Mouse (Mus musculus) lung, embryonic 16.5 days (tissue): ENCODE measurements around the gene Cfap44. TPM values are rescaled to one million over a fixed set of nuclear protein-coding genes. Genes with fewer than 3 reads are reported as not detected.

Experiments
- ATAC-seq: fragments of 200-750 bp; cut with Nextera tagmentation; 2 replicates; pipeline ENCODE4 v1.8.0; 2017; ENCODE audit warnings: low read depth, mild to moderate bottlenecking, moderate library complexity
- H3K27ac ChIP-seq: fragments of 300-500 bp; sonication (generic); 2 replicates; pipeline ENCODE4 v1.5.1; 2014; ENCODE audit warnings: mild to moderate bottlenecking, control low read depth, low read length
- H3K27me3 ChIP-seq: fragments of 300-500 bp; sonication (generic); 2 replicates; pipeline ENCODE4 v1.6.1; 2014; ENCODE audit warnings: low read depth, low read length, mixed read lengths; ENCODE audit not compliant: control insufficient read depth, insufficient read depth
- H3K36me3 ChIP-seq: fragments of 300-500 bp; sonication (generic); 2 replicates; pipeline ENCODE4 v1.6.1; 2014; ENCODE audit warnings: low read length; ENCODE audit not compliant: control insufficient read depth, insufficient read depth
- H3K4me1 ChIP-seq: fragments of 300-500 bp; sonication (generic); replicated peaks from 2 replicates; pipeline ENCODE4 v1.6.1; 2014; ENCODE audit warnings: low read length, mixed read lengths; ENCODE audit not compliant: control insufficient read depth, insufficient read depth
- H3K4me2 ChIP-seq: fragments of 300-500 bp; sonication (generic); 2 replicates; pipeline ENCODE4 v1.6.1; 2014; ENCODE audit warnings: low read depth, low read length, control low read depth
- H3K4me3 ChIP-seq: fragments of 300-500 bp; sonication (generic); 2 replicates; pipeline ENCODE4 v1.5.1; 2014; ENCODE audit warnings: mild to moderate bottlenecking, low read length, control low read depth
- H3K9ac ChIP-seq: fragments of 300-500 bp; sonication (generic); 2 replicates; pipeline ENCODE4 v1.6.1; 2014; ENCODE audit warnings: low read length, control low read depth
- H3K9me3 ChIP-seq: fragments of 300-500 bp; sonication (generic); 2 replicates; pipeline ENCODE4 v1.6.1; 2016; ENCODE audit warnings: low read length; ENCODE audit not compliant: control insufficient read depth
- WGBS: fragments of 180-500 bp; shearing (Covaris S2); extraction: QIAGEN DNeasy Blood & Tissue Kit; methylation state at CpG from one replicate; pipeline ENCODE4 v1.1.7; 2014; 5-methylcytosine and 5-hydroxymethylcytosine counted together
- polyA plus RNA-seq: library from polyadenylated mRNA; unstranded; fragments of >200 nt; fragmentation: Nextera tagmentation; extraction: Ambion mirVana; gene quantifications from 2 replicates; pipeline ENCODE4 v1.2.1, GENCODE M21; 2015

Cfap44 gene
- polyA plus RNA-seq, 1 experiment from 2014 or later, result 1.6 TPM

DNA sequence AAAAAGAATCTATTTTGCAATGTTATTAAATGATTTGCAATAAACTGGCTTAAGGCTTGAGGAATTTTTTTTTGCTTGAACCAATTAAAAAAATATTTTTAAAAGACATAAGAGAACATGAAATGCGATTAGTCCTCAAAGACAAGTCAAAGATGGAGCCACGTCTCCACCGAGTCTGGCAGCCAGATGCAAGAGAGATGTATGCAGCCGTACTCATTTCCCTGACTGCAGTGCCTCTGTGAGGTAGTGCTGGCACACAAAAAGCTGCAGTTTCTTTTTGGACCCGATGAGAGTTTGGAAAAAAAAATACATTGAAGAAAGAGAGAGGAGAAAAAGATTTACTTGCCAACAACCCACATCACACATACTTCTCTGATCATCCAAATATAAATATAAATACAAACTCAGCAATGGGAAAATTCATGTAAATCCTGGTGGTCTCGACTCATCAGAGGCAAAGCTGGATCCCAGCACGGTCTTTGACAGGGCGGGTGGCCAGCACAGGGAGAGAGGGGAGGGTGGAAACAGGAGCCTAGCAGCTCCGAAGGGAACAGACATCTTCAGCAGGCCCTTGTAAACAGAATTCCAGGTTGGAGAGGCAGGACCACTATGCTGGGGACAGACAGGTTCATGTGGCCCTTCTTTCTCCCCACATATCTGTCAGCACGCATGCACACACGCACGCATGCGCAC lies 116.1 kb downstream of the Cfap44 start:
- Histone ChIP-seq H3K36me3 (peaks cover 12% of the 10 kb centered on the region), H3K4me1 (peaks cover 33% of the 10 kb centered on the region), H3K9me3 (no peaks in the 10 kb centered on the region), H3K4me3 (no peak overlapping the region), H3K27me3 (no peaks in the 10 kb centered on the region), H3K9ac (peak overlapping the region; percentile 25; the same call in 1 of the 2 replicates), H3K4me2 (no peak overlapping the region), H3K27ac (peak overlapping the region; percentile 91)
- WGBS, result 57% methylated on average over 13 of the region's 13 CpGs
- ATAC-seq, result peak; percentile 67

GRCm38 (mm10) chr16:44516498-44516897 lies 121.9 kb downstream of the Cfap44 start:
- H3K36me3 ChIP-seq, result peaks cover 20% of the 10 kb centered on the region
- no peaks in the 10 kb centered on the region for H3K4me1 ChIP-seq
- no peaks in the 10 kb centered on the region for H3K27me3 ChIP-seq
- no peak for ATAC-seq
- no peak overlapping the region for H3K27ac ChIP-seq
- no peaks in the 10 kb centered on the region for H3K9me3 ChIP-seq
- H3K4me3 ChIP-seq, result no peak overlapping the region
- no peak overlapping the region for H3K9ac ChIP-seq
- 63% methylated on average over 6 of the region's 6 CpGs for WGBS
- no peak overlapping the region for H3K4me2 ChIP-seq

DNA sequence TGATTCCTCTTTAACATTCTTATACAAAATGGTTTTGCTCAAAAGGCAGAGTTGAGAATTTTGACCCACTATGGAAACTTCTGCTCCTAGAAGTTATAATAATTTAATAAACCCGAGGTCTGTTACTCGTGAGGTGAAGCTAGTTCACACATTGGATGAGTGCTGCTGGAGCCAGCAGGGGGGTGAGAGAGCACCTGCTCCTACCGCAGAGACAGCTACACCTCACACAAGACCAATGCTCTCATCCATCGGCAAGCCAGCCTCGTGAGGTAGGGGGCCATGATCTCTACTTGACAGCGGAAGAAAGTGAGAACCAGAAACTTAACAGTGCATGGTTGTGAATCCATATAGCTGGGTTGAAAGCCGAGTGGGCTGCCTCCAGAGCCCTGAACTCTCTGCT lies 129.0 kb downstream of the Cfap44 start:
- Histone ChIP-seq H3K4me3 (no peak overlapping the region), H3K4me1 (peaks cover 15% of the 10 kb centered on the region), H3K9me3 (no peaks in the 10 kb centered on the region), H3K9ac (no peak overlapping the region), H3K27ac (no peak overlapping the region), H3K27me3 (no peaks in the 10 kb centered on the region), H3K4me2 (no peak overlapping the region), H3K36me3 (peaks cover 8% of the 10 kb centered on the region; the same call in 1 of the 2 replicates)
- no peak for ATAC-seq
- WGBS, result 81% methylated on average over 7 of the region's 7 CpGs

- Histone ChIP-seq H3K9ac (no peak overlapping the region), H3K27me3 (no peaks in the 10 kb centered on the region), H3K4me3 (no peak overlapping the region), H3K27ac (no peak overlapping the region), H3K9me3 (no peaks in the 10 kb centered on the region), H3K4me1 (peaks cover 24% of the 10 kb centered on the region), H3K4me2 (no peak overlapping the region), H3K36me3 (no peaks in the 10 kb centered on the region)
- no peak for ATAC-seq
- WGBS, result 83% methylated on average over 1 of the region's 1 CpGs
Measured at GRCm38 (mm10) chr16:44526044-44526443, 131.4 kb downstream of the Cfap44 start.

DNA sequence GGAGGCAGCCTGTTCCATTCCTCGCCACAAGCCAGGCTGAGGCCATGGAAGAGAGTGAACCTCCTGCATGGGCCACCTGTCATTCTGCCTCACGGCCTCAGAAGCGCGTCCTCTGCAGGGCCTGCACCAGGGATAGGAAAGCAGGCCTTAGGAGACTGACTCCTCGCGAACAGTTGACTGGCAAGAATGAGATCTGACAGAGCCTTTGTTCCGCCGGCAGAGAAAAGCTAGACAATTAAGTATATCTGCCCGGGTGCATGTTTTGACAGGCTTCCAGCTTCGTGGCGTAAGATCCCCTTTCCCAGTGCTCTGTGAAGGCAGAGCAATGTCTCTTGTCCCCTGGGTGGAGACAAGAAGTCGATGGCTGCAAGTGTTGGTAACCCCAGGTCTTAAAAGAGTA lies 132.1 kb downstream of the Cfap44 start:
- no peak overlapping the region for H3K4me2 ChIP-seq
- H3K27me3 ChIP-seq, result no peaks in the 10 kb centered on the region
- no peaks in the 10 kb centered on the region for H3K9me3 ChIP-seq
- peak; percentile 31 for ATAC-seq
- H3K4me3 ChIP-seq, result no peak overlapping the region
- peak overlapping the region; percentile 3 for H3K27ac ChIP-seq
- no peaks in the 10 kb centered on the region for H3K36me3 ChIP-seq
- WGBS, result 24% methylated on average over 12 of the region's 12 CpGs
- no peak overlapping the region for H3K9ac ChIP-seq
- H3K4me1 ChIP-seq, result peaks cover 24% of the 10 kb centered on the region

DNA sequence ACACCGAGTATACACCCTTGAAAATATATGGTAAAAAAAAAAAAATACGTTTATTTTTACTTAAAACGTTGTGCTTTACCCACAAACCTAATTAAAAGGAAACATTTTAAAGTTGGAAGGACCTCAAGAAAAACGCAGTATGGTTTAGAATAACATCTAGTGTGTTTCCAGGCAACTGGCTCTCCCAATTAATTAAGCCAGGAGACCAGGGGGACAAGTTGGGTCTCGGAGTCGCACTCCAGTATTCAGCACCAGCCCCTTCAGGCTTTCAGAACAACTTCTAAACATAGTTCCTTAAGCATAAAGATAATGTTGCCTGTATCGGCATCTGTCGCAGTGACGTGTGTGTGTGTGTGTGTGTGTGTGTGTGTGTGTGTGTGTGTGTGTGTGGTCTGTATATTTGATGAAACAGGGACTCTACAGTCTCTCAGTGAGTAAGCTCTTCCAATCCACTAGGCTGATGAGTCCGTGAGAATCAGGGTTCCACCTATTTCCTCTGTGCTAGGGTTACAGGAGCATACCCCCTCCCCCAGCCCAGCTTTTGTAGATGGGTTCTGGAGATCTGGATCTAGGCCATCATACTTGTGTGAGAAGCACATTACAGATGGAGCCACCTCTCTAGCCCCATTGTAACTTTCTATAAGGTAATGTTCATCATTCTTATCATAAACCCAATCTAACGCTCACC lies 132.8 kb downstream of the Cfap44 start:
- Histone ChIP-seq H3K9me3 (no peaks in the 10 kb centered on the region), H3K9ac (no peak overlapping the region), H3K27ac (peak overlapping the region; percentile 52), H3K4me1 (peaks cover 26% of the 10 kb centered on the region), H3K27me3 (no peaks in the 10 kb centered on the region), H3K4me2 (no peak overlapping the region), H3K36me3 (no peaks in the 10 kb centered on the region), H3K4me3 (no peak overlapping the region)
- WGBS, result 45% methylated on average over 11 of the region's 11 CpGs
- ATAC-seq, result no peak

GRCm38 (mm10) chr16:44528955-44529354 lies 134.4 kb downstream of the Cfap44 start:
- no peaks in the 10 kb centered on the region for H3K36me3 ChIP-seq
- H3K4me2 ChIP-seq, result no peak overlapping the region
- no peaks in the 10 kb centered on the region for H3K9me3 ChIP-seq
- no peaks in the 10 kb centered on the region for H3K27me3 ChIP-seq
- H3K4me1 ChIP-seq, result peaks cover 42% of the 10 kb centered on the region
- no peak for ATAC-seq
- no peak overlapping the region for H3K27ac ChIP-seq
- 89% methylated on average over 7 of the region's 7 CpGs for WGBS
- no peak overlapping the region for H3K9ac ChIP-seq
- H3K4me3 ChIP-seq, result no peak overlapping the region

- ATAC-seq, result no peak
- no peaks in the 10 kb centered on the region for H3K27me3 ChIP-seq
- no peak overlapping the region for H3K27ac ChIP-seq
- no peaks in the 10 kb centered on the region for H3K9me3 ChIP-seq
- 45% methylated on average over 8 of the region's 8 CpGs for WGBS
- no peak overlapping the region for H3K9ac ChIP-seq
- no peak overlapping the region for H3K4me3 ChIP-seq
- H3K4me1 ChIP-seq, result peaks cover 46% of the 10 kb centered on the region
- H3K36me3 ChIP-seq, result no peaks in the 10 kb centered on the region
- H3K4me2 ChIP-seq, result no peak overlapping the region
Measured at GRCm38 (mm10) chr16:44529691-44530090, 135.1 kb downstream of the Cfap44 start.

DNA sequence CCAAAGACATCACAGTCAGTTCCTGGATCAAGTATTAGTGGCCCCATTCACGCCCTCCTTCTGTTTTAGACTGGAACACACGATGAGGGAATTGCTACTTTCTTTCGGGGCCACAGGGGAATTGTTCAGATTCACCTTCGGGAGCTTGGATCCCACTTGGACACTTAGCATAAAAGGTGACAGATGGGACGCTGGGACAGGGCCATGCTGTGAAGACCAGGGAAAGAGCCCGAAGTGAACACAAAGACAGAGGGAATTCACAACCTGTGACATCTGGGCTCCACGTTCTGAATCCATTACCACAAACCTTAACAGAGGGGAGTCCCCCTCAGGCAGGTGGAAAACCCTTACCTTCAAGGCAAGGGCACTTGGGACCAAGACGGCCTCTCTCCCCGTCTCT lies 135.6 kb downstream of the Cfap44 start:
- no peak overlapping the region for H3K4me3 ChIP-seq
- H3K9me3 ChIP-seq, result no peaks in the 10 kb centered on the region
- peak overlapping the region; percentile 3; the same call in 1 of the 2 replicates for H3K9ac ChIP-seq
- no peaks in the 10 kb centered on the region for H3K36me3 ChIP-seq
- no peak for ATAC-seq
- no peaks in the 10 kb centered on the region for H3K27me3 ChIP-seq
- H3K4me2 ChIP-seq, result peak overlapping the region; percentile 47; the same call in 1 of the 2 replicates
- 32% methylated on average over 9 of the region's 9 CpGs for WGBS
- H3K27ac ChIP-seq, result no peak overlapping the region
- H3K4me1 ChIP-seq, result peaks cover 46% of the 10 kb centered on the region
